Mouse (Mus musculus): Measurements from ENCODE around the gene BC025920.

The BC025920 gene

GRCm38 (mm10) chr10:81642648-81643448 lies 36.8 kb downstream of the BC025920 start:
- no peak for DNase-seq

- peak; percentile 97 for DNase-seq
Measured at GRCm38 (mm10) chr10:81643449-81644055, 37.5 kb downstream of the BC025920 start.

- DNase-seq = no peak
Measured at GRCm38 (mm10) chr10:81644162-81644561, 38.1 kb downstream of the BC025920 start.

- peak; percentile 8 for DNase-seq
Measured at GRCm38 (mm10) chr10:81644716-81645115, 38.6 kb downstream of the BC025920 start.

- DNase-seq = peak; percentile 1
Measured at GRCm38 (mm10) chr10:81645391-81645790, 39.3 kb downstream of the BC025920 start.

- peak; percentile 4 for DNase-seq
Measured at GRCm38 (mm10) chr10:81646015-81646555, 40.0 kb downstream of the BC025920 start.

- DNase-seq = peak; percentile 84
Measured at GRCm38 (mm10) chr10:81648803-81649775, 43.0 kb downstream of the BC025920 start, which contains the start of gene Gm10778. Gene Gm10778, plus strand, starts transcription at chr10:81649059.

GRCm38 (mm10) chr10:81655178-81655577 lies 49.1 kb downstream of the BC025920 start:
- peak; percentile 1 for DNase-seq

GRCm38 (mm10) chr10:81656174-81656573 lies 50.1 kb downstream of the BC025920 start:
- no peak for DNase-seq
